ENCODE assay signal across 9 mouse cellular contexts in the genomic region with DNA sequence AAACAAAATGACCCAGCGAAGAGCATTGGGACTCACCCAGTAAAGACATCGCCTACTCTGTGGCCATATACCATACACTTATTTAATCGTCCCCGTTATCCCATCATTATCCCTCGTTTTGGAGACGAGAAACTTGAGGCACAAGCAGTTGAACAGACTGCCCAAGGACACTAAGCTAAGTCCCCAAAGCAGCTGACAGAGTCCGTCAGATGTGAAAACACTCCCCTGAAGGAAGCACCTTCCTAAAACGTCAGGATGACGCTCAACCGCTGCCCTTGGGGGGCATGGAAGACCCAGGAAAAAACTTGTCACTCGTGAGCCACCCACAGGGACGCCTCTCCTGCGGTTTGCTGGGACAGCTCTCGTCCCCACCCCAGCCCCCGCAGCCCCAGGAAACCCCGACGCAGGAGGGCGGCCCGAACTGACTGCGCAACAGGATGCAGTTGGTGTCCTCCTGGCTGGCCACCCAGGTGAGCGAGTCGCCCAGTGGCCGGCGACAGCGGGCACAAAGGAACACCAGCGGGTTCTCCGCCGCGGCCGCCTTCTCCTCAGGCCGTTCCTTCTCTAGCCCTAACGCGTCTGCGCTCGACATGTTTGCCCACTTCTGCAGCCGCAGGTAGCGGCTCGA. TPM values are rescaled to one million over a fixed set of nuclear protein-coding genes. Genes with fewer than 3 reads are reported as not detected.
DNase-seq lines count a peak whose midpoint lies in the region; ATAC-seq and TF ChIP-seq lines count a peak whose summit lies in the region.
"Had no signal": no experiment of that assay in that cellular context is flagged by ENCODE, and none has a peak within 500 bp of the region (broad histone marks: within the 10 kb centered on the region; RNA-seq: fewer than 3 reads in every experiment).

No protein-coding gene starts in this region.

- H3K9me3 ChIP-seq in MEL (replicated peaks; ENCODE audit: insufficient read depth, low read length) = no peaks in the 10 kb centered on the region

- intact Hi-C loops in gastrocnemius, adult 2 months (cut with DNase I) = no loop called here
- intact Hi-C loops in gastrocnemius, postnatal 14 days (cut with DNase I; ENCODE audit: low total_unique reads) = no loop called here

- ATAC-seq in hematopoietic stem cell, adult 5-6 weeks (replicated peaks in 1 of 2; ENCODE audit: insufficient read depth in 1 of 2, low FRiP score in 2 of 2, low TSS enrichment in 1 of 2, low read depth in 1 of 2, poor library complexity in 2 of 2, severe bottlenecking in 2 of 2) = peak; percentile 51 to 54
- peak; percentile 57 for ATAC-seq in megakaryocyte, adult 5-6 weeks (ENCODE audit: poor library complexity, severe bottlenecking)

- H3K27ac ChIP-seq in gastrocnemius, adult 2 months = peak overlapping the region; percentile 92
- peak overlapping the region; percentile 68 for H3K27ac ChIP-seq in MEL (ENCODE audit: control insufficient read depth, low read depth, low read length)

- DNase-seq in gastrocnemius, adult 2 months = no peak
- DNase-seq in gastrocnemius, postnatal 14 days = no peak
- DNase-seq in MEL (ENCODE audit: low read depth, low spot score) = peak; percentile 58
- DNase-seq in left cerebral cortex, adult 11 months (ENCODE audit: low spot score) = no peak
- DNase-seq in retina, embryonic 14.5 days (ENCODE audit: low spot score) = no peak
- DNase-seq in adrenal gland, postnatal 36 days = no peak

- H3K36me3 ChIP-seq in MEL (ENCODE audit: control insufficient read depth in 1 of 2, insufficient read depth in 2 of 2, low read length in 2 of 2) = peaks cover 2 to 3% of the 10 kb centered on the region in 2 experiments; a peak in 3 of 4 replicates

- H3K27me3 ChIP-seq in MEL (ENCODE audit: control insufficient read depth in 1 of 2, insufficient read depth in 2 of 2, low read length in 2 of 2) = peaks cover 0 to 2% of the 10 kb centered on the region in 2 experiments; a peak in 2 of 4 replicates

- no peak for TF ChIP-seq RAD21 in MEL (IDR thresholded peaks at IDR 0.05; ENCODE audit: low read depth, low read length)

- peak overlapping the region; percentile 90 for H3K9ac ChIP-seq in MEL (ENCODE audit: control insufficient read depth, low read depth, low read length, poor library complexity, severe bottlenecking)

- H3K79me2 ChIP-seq in MEL (ENCODE audit: control insufficient read depth, insufficient read depth, low read length, poor library complexity) = peaks cover 11% of the 10 kb centered on the region

- no peak for TF ChIP-seq CTCF in gastrocnemius, adult 2 months (IDR thresholded peaks at IDR 0.05)
- no peak for TF ChIP-seq CTCF in MEL (IDR thresholded peaks at IDR 0.05 in 2 of 3, conservative IDR thresholded peaks at IDR 0.05 in 1 of 3; ENCODE audit: control insufficient read depth in 1 of 3, insufficient read depth in 1 of 3, low read depth in 2 of 3, low read length in 3 of 3, poor library complexity in 1 of 3, severe bottlenecking in 1 of 3)

- peaks cover 0 to 3% of the 10 kb centered on the region in 2 experiments; a peak in 2 of 4 replicates for H3K4me1 ChIP-seq in MEL (ENCODE audit: control insufficient read depth in 1 of 2, insufficient read depth in 2 of 2, low read length in 2 of 2)

- no peak for TF ChIP-seq POLR2A in MEL (IDR thresholded peaks at IDR 0.05; ENCODE audit: control insufficient read depth in 1 of 2, insufficient read depth in 1 of 2, low read depth in 1 of 2, low read length in 2 of 2, poor library complexity in 1 of 2)

- H3K4me3 ChIP-seq in gastrocnemius, adult 2 months = peak overlapping the region; percentile 90
- peak overlapping the region; percentile 89 to 90 for H3K4me3 ChIP-seq in MEL (ENCODE audit: control insufficient read depth in 1 of 2, insufficient read depth in 1 of 2, low read depth in 2 of 2, low read length in 2 of 2)

- TF ChIP-seq EP300 in MEL (IDR thresholded peaks at IDR 0.05; ENCODE audit: low read depth in 1 of 2, low read length in 2 of 2) = no peak

TF ChIP-seq in MEL, 35 proteins besides CTCF, POLR2A, EP300 and RAD21:
- TF ChIP-seq MEF2A (IDR thresholded peaks at IDR 0.05; ENCODE audit: extremely low read depth, insufficient replicate concordance, low read depth, low read length, poor library complexity, severe bottlenecking) (no peak), GABPA (IDR thresholded peaks at IDR 0.05; ENCODE audit: low read depth, low read length) (no peak), CHD1 (IDR thresholded peaks at IDR 0.05; ENCODE audit: low read depth, low read length) (no peak), BHLHE40 (IDR thresholded peaks at IDR 0.05; ENCODE audit: borderline replicate concordance, low read depth, low read length) (no peak), CHD2 (IDR thresholded peaks at IDR 0.05; ENCODE audit: low read length) (no peak), NELFE (IDR thresholded peaks at IDR 0.05; ENCODE audit: low read depth, low read length) (no peak), MAX (IDR thresholded peaks at IDR 0.05; ENCODE audit: low read length) (no peak), MAFK (IDR thresholded peaks at IDR 0.05; ENCODE audit: borderline replicate concordance, low read depth, low read length) (no peak), MAZ (IDR thresholded peaks at IDR 0.05; ENCODE audit: low read depth, low read length) (no peak), ZKSCAN1 (IDR thresholded peaks at IDR 0.05; ENCODE audit: low read depth, low read length) (no peak), ZNF384 (IDR thresholded peaks at IDR 0.05; ENCODE audit: low read depth, low read length) (no peak), POLR2AphosphoS2 (IDR thresholded peaks at IDR 0.05; ENCODE audit: low read length) (no peak), MYC (IDR thresholded peaks at IDR 0.05; ENCODE audit: low read depth, low read length) (no peak), ZC3H11A (IDR thresholded peaks at IDR 0.05; ENCODE audit: low read depth, low read length) (no peak), MXI1 (IDR thresholded peaks at IDR 0.05; ENCODE audit: low read depth, low read length) (no peak), USF2 (IDR thresholded peaks at IDR 0.05; ENCODE audit: borderline replicate concordance in 1 of 2, insufficient read depth in 1 of 2, low read depth in 1 of 2, low read length in 2 of 2) (no peak), RCOR1 (IDR thresholded peaks at IDR 0.05; ENCODE audit: low read depth, low read length) (no peak), TAL1 (IDR thresholded peaks at IDR 0.05; ENCODE audit: low read length) (no peak), JUND (IDR thresholded peaks at IDR 0.05; ENCODE audit: low read depth, low read length) (no peak)

RNA-seq across cellular contexts. Expression of a gene that starts 0.5 kb away (rescaled TPM):
- total RNA-seq in gastrocnemius, adult 2 months (2021) = under 1 TPM; 0.61 to 0.66 TPM
- total RNA-seq in gastrocnemius, postnatal 14 days (2021) = 1 to 10 TPM; 1.9 to 2.7 TPM
- 46.2 and 48.3 TPM in 2 replicates for total RNA-seq in MEL (2012; rRNA removed)
- polyA plus RNA-seq in MEL (2012; ENCODE audit: insufficient read depth in 1 of 2, insufficient read length in 2 of 2, low read depth in 1 of 2, low replicate concordance in 2 of 2, missing spikeins in 1 of 2) = 10 to 100 TPM in 1 of 2 experiments, not detected in 1; 43.8 TPM
- 34.3 and 45.1 TPM in 2 replicates for total RNA-seq in hematopoietic stem cell, adult 5-6 weeks (2017)
- 117 and 121 TPM in 2 replicates for total RNA-seq in megakaryocyte, adult 5-6 weeks (2015)
- total RNA-seq in megakaryocyte, adult 5-6 weeks (2017) = 68.6 and 70.6 TPM in 2 replicates
- 1 to 10 TPM; 5.9 to 9.6 TPM for total RNA-seq in adrenal gland, postnatal 36 days (2021)

RNA-seq across cellular contexts. Expression of a gene that starts 11.3 kb away (rescaled TPM):
- total RNA-seq in gastrocnemius, adult 2 months (2021) = under 1 TPM in 1 of 2 experiments, not detected in 1; 0.84 TPM
- total RNA-seq in gastrocnemius, postnatal 14 days (2021) = under 1 TPM; 0.22 to 0.64 TPM
- 0.59 and 0.92 TPM in 2 replicates for total RNA-seq in MEL (2012; rRNA removed)
- polyA plus RNA-seq in MEL (2012; ENCODE audit: insufficient read depth in 1 of 2, insufficient read length in 2 of 2, low read depth in 1 of 2, low replicate concordance in 2 of 2, missing spikeins in 1 of 2) = 1 to 10 TPM in 1 of 2 experiments, not detected in 1; 2.2 TPM
- not detected in 2 replicates for total RNA-seq in hematopoietic stem cell, adult 5-6 weeks (2017)
- total RNA-seq in megakaryocyte, adult 5-6 weeks (2015) = not detected in 2 replicates
- not detected in 2 replicates for total RNA-seq in megakaryocyte, adult 5-6 weeks (2017)
- 100 to 1,000 TPM; 605 to 724 TPM for total RNA-seq in adrenal gland, postnatal 36 days (2021)
- total RNA-seq: neutrophil, adult 5-6 weeks had no signal

Comparison
In these comparisons a context has a peak if more than half of its experiments do, and no peak if none do; other contexts are left out.
1. RNA of a gene that starts 11.3 kb away (total RNA-seq): 605 to 724 TPM in adrenal gland, postnatal 36 days; 0.59 to 0.92 TPM in MEL, 0.84 TPM in gastrocnemius, adult 2 months, 0.22 to 0.64 TPM in gastrocnemius, postnatal 14 days, not detected in hematopoietic stem cell, adult 5-6 weeks and not detected in megakaryocyte, adult 5-6 weeks; every median in the first group is over 100 times any median in the second.